Mouse (Mus musculus) heart, embryonic 12.5 days (tissue): ENCODE measurements at regions not wholly inside any gene's neighbourhood (a gene's known extent, or its start where the extent isn't known, plus 50 kb on each side); places are given as distances from the start of the nearest gene placed in this dataset.

Source experiments
- ATAC-seq: fragments of 200-750 bp; cut with Nextera tagmentation; 2 replicates; pipeline ENCODE4 v1.8.0; 2017; ENCODE audit warnings: moderate TSS enrichment, moderate library complexity; ENCODE audit not compliant: insufficient number of reproducible peaks, low FRiP score
- H3K27ac ChIP-seq: fragments of 300-500 bp; sonication (generic); 2 replicates; pipeline ENCODE4 v1.5.1; 2016; ENCODE audit warnings: mild to moderate bottlenecking, moderate library complexity; ENCODE audit not compliant: poor library complexity, severe bottlenecking
- H3K27me3 ChIP-seq: fragments of 300-500 bp; sonication (generic); replicated peaks from 2 replicates; pipeline ENCODE4 v1.6.1; 2016; ENCODE audit warnings: mild to moderate bottlenecking, moderate library complexity
- H3K36me3 ChIP-seq: fragments of 300-500 bp; sonication (generic); 2 replicates; pipeline ENCODE4 v1.6.1; 2016; ENCODE audit warnings: mild to moderate bottlenecking, moderate library complexity
- H3K4me1 ChIP-seq: fragments of 300-500 bp; sonication (generic); replicated peaks from 2 replicates; pipeline ENCODE4 v1.6.1; 2016; ENCODE audit warnings: mild to moderate bottlenecking
- H3K4me2 ChIP-seq: fragments of 300-500 bp; sonication (generic); 2 replicates; pipeline ENCODE4 v1.6.1; 2016; ENCODE audit warnings: mild to moderate bottlenecking, moderate library complexity
- H3K4me3 ChIP-seq: fragments of 300-500 bp; sonication (generic); 2 replicates; pipeline ENCODE4 v1.5.1; 2016; ENCODE audit warnings: mild to moderate bottlenecking
- H3K9ac ChIP-seq: fragments of 300-500 bp; sonication (generic); 2 replicates; pipeline ENCODE4 v1.6.1; 2016; ENCODE audit warnings: mild to moderate bottlenecking, moderate library complexity
- H3K9me3 ChIP-seq: fragments of 300-500 bp; sonication (generic); replicated peaks from 2 replicates; pipeline ENCODE4 v1.6.1; 2016; ENCODE audit warnings: mild to moderate bottlenecking, moderate library complexity
- WGBS: fragments of 180-500 bp; shearing (Covaris S2); methylation state at CpG from one replicate; pipeline ENCODE4 v1.1.7; 2016; 5-methylcytosine and 5-hydroxymethylcytosine counted together

DNA sequence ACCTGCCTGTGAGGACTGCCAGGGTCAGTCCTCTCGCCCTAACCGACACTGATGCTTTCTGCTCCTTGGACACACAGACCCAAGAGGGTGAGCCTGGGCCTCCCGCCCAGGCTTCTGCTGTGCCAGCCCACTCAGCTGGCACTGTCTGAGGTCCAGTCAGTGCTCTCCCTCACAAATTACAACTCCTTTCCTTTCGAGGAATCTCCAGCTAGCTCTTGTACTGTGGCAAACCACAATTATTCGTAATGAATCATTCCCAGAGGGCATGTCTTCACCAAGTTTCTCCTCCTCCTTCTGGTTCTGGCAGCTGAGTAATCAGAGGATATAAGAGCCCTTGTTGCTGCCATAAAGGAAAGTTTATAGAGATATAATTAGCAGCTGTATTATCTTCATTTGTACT, 155.2 kb downstream of the 9530068E07Rik start:
- no peak overlapping the region for H3K27ac ChIP-seq
- H3K36me3 ChIP-seq = no peaks in the 10 kb centered on the region
- 78% methylated on average over 5 of the region's 5 CpGs for WGBS
- H3K9ac ChIP-seq = no peak overlapping the region
- ATAC-seq = no peak
- no peak overlapping the region for H3K4me3 ChIP-seq
- no peak overlapping the region for H3K4me2 ChIP-seq
- no peaks in the 10 kb centered on the region for H3K9me3 ChIP-seq
- H3K4me1 ChIP-seq = peaks cover 3% of the 10 kb centered on the region; the same call in 1 of the 2 replicates
- H3K27me3 ChIP-seq = no peaks in the 10 kb centered on the region

- Histone ChIP-seq H3K4me3 (no peak overlapping the region), H3K36me3 (no peaks in the 10 kb centered on the region), H3K27me3 (no peaks in the 10 kb centered on the region), H3K9ac (no peak overlapping the region), H3K4me2 (no peak overlapping the region), H3K27ac (no peak overlapping the region), H3K9me3 (no peaks in the 10 kb centered on the region), H3K4me1 (peaks cover 3% of the 10 kb centered on the region; the same call in 1 of the 2 replicates)
- ATAC-seq = no peak
- 83% methylated on average over 4 of the region's 4 CpGs for WGBS
These were observed 156.6 kb downstream of the 9530068E07Rik start for GRCm38 (mm10) chr11:52552860-52553259.

GRCm38 (mm10) chr11:52557836-52558235, 161.6 kb downstream of the 9530068E07Rik start:
- ATAC-seq = no peak
- no peak overlapping the region for H3K4me2 ChIP-seq
- H3K36me3 ChIP-seq = no peaks in the 10 kb centered on the region
- no peak overlapping the region for H3K4me3 ChIP-seq
- no peak overlapping the region for H3K27ac ChIP-seq
- H3K9me3 ChIP-seq = no peaks in the 10 kb centered on the region
- no peak overlapping the region for H3K9ac ChIP-seq
- no peaks in the 10 kb centered on the region for H3K27me3 ChIP-seq
- H3K4me1 ChIP-seq = peaks cover 21% of the 10 kb centered on the region
- WGBS = 86% methylated on average over 3 of the region's 3 CpGs

GRCm38 (mm10) chr11:52558782-52559181, 162.6 kb downstream of the 9530068E07Rik start:
- Histone ChIP-seq H3K4me1 (peaks cover 24% of the 10 kb centered on the region), H3K9me3 (no peaks in the 10 kb centered on the region), H3K27me3 (no peaks in the 10 kb centered on the region), H3K4me3 (no peak overlapping the region), H3K9ac (no peak overlapping the region), H3K36me3 (no peaks in the 10 kb centered on the region), H3K27ac (no peak overlapping the region), H3K4me2 (no peak overlapping the region)
- ATAC-seq = no peak
- WGBS = 78% methylated on average over 5 of the region's 5 CpGs

GRCm38 (mm10) chr11:52561281-52561680, 165.1 kb downstream of the 9530068E07Rik start:
- Histone ChIP-seq H3K36me3 (no peaks in the 10 kb centered on the region), H3K4me1 (peaks cover 40% of the 10 kb centered on the region), H3K9ac (no peak overlapping the region), H3K27me3 (no peaks in the 10 kb centered on the region), H3K27ac (peak overlapping the region; percentile 80), H3K4me2 (no peak overlapping the region; the same call in 1 of the 2 replicates), H3K4me3 (no peak overlapping the region), H3K9me3 (no peaks in the 10 kb centered on the region)
- peak; percentile 81 for ATAC-seq
- WGBS = 18% methylated on average over 7 of the region's 7 CpGs

GRCm38 (mm10) chr11:52565457-52565856, 169.2 kb downstream of the 9530068E07Rik start:
- Histone ChIP-seq H3K36me3 (no peaks in the 10 kb centered on the region), H3K4me2 (no peak overlapping the region), H3K4me1 (peaks cover 53% of the 10 kb centered on the region), H3K27ac (peak overlapping the region; percentile 81), H3K9ac (no peak overlapping the region), H3K4me3 (no peak overlapping the region), H3K9me3 (no peaks in the 10 kb centered on the region), H3K27me3 (no peaks in the 10 kb centered on the region)
- WGBS = 16% methylated on average over 1 of the region's 1 CpGs
- no peak for ATAC-seq

DNA sequence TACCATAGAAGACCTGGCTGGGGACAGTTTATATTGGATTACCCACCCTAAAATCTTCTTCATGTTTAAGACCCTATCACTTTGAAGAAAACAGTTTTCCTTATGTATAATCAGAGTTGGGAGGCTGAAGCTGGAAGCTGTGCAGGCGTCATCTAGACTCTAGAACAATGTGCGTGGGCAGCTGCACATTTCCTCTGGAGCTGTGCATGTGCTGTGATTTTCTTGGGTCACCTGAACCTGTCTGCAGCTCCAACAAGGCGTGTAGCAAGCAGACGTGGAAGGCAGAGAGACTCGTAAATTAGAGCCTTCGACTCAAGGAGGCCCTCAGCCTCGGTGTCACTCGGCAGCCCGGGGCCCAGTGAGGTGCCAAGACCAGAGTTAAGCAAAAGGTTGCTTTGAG, 169.8 kb downstream of the 9530068E07Rik start:
- H3K36me3 ChIP-seq = no peaks in the 10 kb centered on the region
- no peak overlapping the region for H3K4me3 ChIP-seq
- peaks cover 48% of the 10 kb centered on the region for H3K4me1 ChIP-seq
- 63% methylated on average over 9 of the region's 9 CpGs for WGBS
- H3K4me2 ChIP-seq = no peak overlapping the region
- H3K27me3 ChIP-seq = no peaks in the 10 kb centered on the region
- H3K9ac ChIP-seq = no peak overlapping the region
- no peak for ATAC-seq
- H3K27ac ChIP-seq = peak overlapping the region; percentile 81
- H3K9me3 ChIP-seq = no peaks in the 10 kb centered on the region

- ATAC-seq = no peak
- Histone ChIP-seq H3K4me3 (no peak overlapping the region), H3K9ac (no peak overlapping the region), H3K27me3 (no peaks in the 10 kb centered on the region), H3K27ac (no peak overlapping the region), H3K4me2 (no peak overlapping the region), H3K9me3 (no peaks in the 10 kb centered on the region), H3K4me1 (peaks cover 42% of the 10 kb centered on the region), H3K36me3 (no peaks in the 10 kb centered on the region)
- WGBS = 76% methylated on average over 13 of the region's 13 CpGs
These were observed 171.9 kb downstream of the 9530068E07Rik start for GRCm38 (mm10) chr11:52567945-52568687.

GRCm38 (mm10) chr11:52568794-52569193, 172.6 kb downstream of the 9530068E07Rik start:
- no peak overlapping the region for H3K27ac ChIP-seq
- no peaks in the 10 kb centered on the region for H3K27me3 ChIP-seq
- no peak overlapping the region for H3K4me2 ChIP-seq
- ATAC-seq = no peak
- WGBS = 25% methylated on average over 1 of the region's 1 CpGs
- peaks cover 43% of the 10 kb centered on the region for H3K4me1 ChIP-seq
- H3K4me3 ChIP-seq = no peak overlapping the region
- H3K9me3 ChIP-seq = no peaks in the 10 kb centered on the region
- no peaks in the 10 kb centered on the region for H3K36me3 ChIP-seq
- H3K9ac ChIP-seq = no peak overlapping the region

DNA sequence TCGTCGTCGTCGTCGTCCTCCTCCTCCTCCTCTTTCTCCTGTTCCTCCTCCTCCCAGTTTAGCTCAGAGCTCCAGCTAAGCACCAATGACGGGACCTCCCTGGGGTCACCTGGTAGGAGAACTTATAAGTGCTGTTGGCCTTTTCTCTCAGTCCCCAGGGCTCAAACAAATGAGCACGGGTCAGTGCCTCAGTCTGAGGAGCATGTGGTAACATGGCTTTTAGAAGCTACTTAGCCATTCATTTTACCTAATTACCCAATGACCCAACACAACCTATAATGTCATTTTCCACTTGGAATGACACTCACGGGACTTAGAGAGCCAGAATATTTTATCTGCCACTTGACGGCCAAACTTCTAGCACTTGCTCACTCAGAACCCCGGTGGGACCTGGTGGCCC, 173.5 kb downstream of the 9530068E07Rik start:
- no peak for ATAC-seq
- H3K4me2 ChIP-seq = no peak overlapping the region
- H3K27me3 ChIP-seq = no peaks in the 10 kb centered on the region
- no peaks in the 10 kb centered on the region for H3K36me3 ChIP-seq
- H3K9ac ChIP-seq = no peak overlapping the region
- H3K4me3 ChIP-seq = no peak overlapping the region
- H3K9me3 ChIP-seq = no peaks in the 10 kb centered on the region
- H3K4me1 ChIP-seq = peaks cover 47% of the 10 kb centered on the region
- WGBS = 71% methylated on average over 10 of the region's 10 CpGs
- no peak overlapping the region for H3K27ac ChIP-seq

- H3K36me3 ChIP-seq = no peaks in the 10 kb centered on the region
- no peak overlapping the region for H3K27ac ChIP-seq
- peaks cover 30% of the 10 kb centered on the region for H3K4me1 ChIP-seq
- H3K9me3 ChIP-seq = no peaks in the 10 kb centered on the region
- H3K9ac ChIP-seq = no peak overlapping the region
- H3K27me3 ChIP-seq = no peaks in the 10 kb centered on the region
- no peak overlapping the region for H3K4me3 ChIP-seq
- no peak for ATAC-seq
- H3K4me2 ChIP-seq = no peak overlapping the region
- WGBS = 34% methylated on average over 9 of the region's 9 CpGs
These were observed 182.2 kb downstream of the 9530068E07Rik start for GRCm38 (mm10) chr11:52578471-52578870.
